Mouse (Mus musculus) liver, embryonic 11.5 days (tissue): Measurements from ENCODE around the gene Zcchc10. TPM values are rescaled to one million over a fixed set of nuclear protein-coding genes. Genes with fewer than 3 reads are reported as not detected.

ENCODE experiments used
- polyA plus RNA-seq: library from polyadenylated mRNA; unstranded; fragments of >200 nt; fragmentation: Nextera tagmentation; extraction: Ambion mirVana; gene quantifications from 2 replicates; pipeline ENCODE4 v1.2.1, GENCODE M21; 2014

Gene Zcchc10
- polyA plus RNA-seq, 1 experiment from 2014 or later, result 36.7 TPM

Other genes with a start within 250 kb of the Zcchc10 start
- 154 and 166 TPM in 2 replicates for gene Hspa4, start 24.2 kb upstream of the Zcchc10 start, polyA plus RNA-seq
- gene Aff4, start 26.2 kb downstream of the Zcchc10 start, polyA plus RNA-seq, result 16.5 and 17.3 TPM in 2 replicates
- 5.1 and 6.5 TPM in 2 replicates for gene Leap2, start 98.5 kb downstream of the Zcchc10 start, polyA plus RNA-seq
- gene Uqcrq, start 106.2 kb downstream of the Zcchc10 start, polyA plus RNA-seq, result 746 and 848 TPM in 2 replicates
- gene Gdf9, start 106.3 kb downstream of the Zcchc10 start, polyA plus RNA-seq, result 0.30 and 0.89 TPM in 2 replicates
- gene Gm10447, start 132.4 kb downstream of the Zcchc10 start, polyA plus RNA-seq, result 0.10 TPM in 1 of 2 replicates, not detected in the other
- gene Shroom1, start 132.5 kb downstream of the Zcchc10 start, polyA plus RNA-seq, result 2.6 and 2.7 TPM in 2 replicates
- not detected in 2 replicates for gene Gm9837, start 145.8 kb downstream of the Zcchc10 start, polyA plus RNA-seq
- gene Gm9945, start 155.5 kb downstream of the Zcchc10 start, polyA plus RNA-seq, result not detected in 2 replicates
- gene Sowaha, start 155.6 kb downstream of the Zcchc10 start, polyA plus RNA-seq, result 1.1 and 1.5 TPM in 2 replicates
- 43.4 and 47.4 TPM in 2 replicates for gene Sept8, start 194.6 kb downstream of the Zcchc10 start, polyA plus RNA-seq
- gene Kif3a, start 242.7 kb downstream of the Zcchc10 start, polyA plus RNA-seq, result 22.3 and 27.4 TPM in 2 replicates